Mouse (Mus musculus) splenic B cell, adult 2 months (primary cell): ENCODE data around the gene Ccl5.
"Not testable (repeated sequence)": the region's sequence is repeated elsewhere in the genome, so short reads cannot be mapped to it uniquely, and the experiment has no call there.

Experiments
- DNase-seq: peaks from one replicate; pipeline ENCODE4 v3.0.0-alpha.2; 2011; ENCODE audit warnings: low read depth, low spot score
- H3K27me3 ChIP-seq: 2 replicates; pipeline ENCODE4 v1.6.1; 2012; ENCODE audit warnings: mild to moderate bottlenecking, low read length, moderate library complexity, mixed read lengths; ENCODE audit not compliant: control insufficient read depth, poor library complexity, insufficient read depth, severe bottlenecking
- H3K36me3 ChIP-seq: 2 replicates; pipeline ENCODE4 v1.6.1; 2012; ENCODE audit warnings: mild to moderate bottlenecking, low read length, moderate library complexity, mixed read lengths; ENCODE audit not compliant: control insufficient read depth, poor library complexity, insufficient read depth, severe bottlenecking

The Ccl5 gene

GRCm38 (mm10) chr11:83557074-83557473 lies 26.8 kb upstream of the Ccl5 start:
- DNase-seq = peak; percentile 31
- no peaks in the 10 kb centered on the region for H3K36me3 ChIP-seq
- no peaks in the 10 kb centered on the region for H3K27me3 ChIP-seq

- peak; percentile 77 for DNase-seq
- no peaks in the 10 kb centered on the region for H3K36me3 ChIP-seq
- H3K27me3 ChIP-seq = no peaks in the 10 kb centered on the region
Observed at GRCm38 (mm10) chr11:83556085-83556781, 25.9 kb upstream of the Ccl5 start.

GRCm38 (mm10) chr11:83551668-83552067 lies 21.4 kb upstream of the Ccl5 start:
- no peak for DNase-seq
- no peaks in the 10 kb centered on the region for H3K27me3 ChIP-seq

GRCm38 (mm10) chr11:83551037-83551436 lies 20.7 kb upstream of the Ccl5 start:
- DNase-seq, H3K27me3 ChIP-seq, H3K36me3 ChIP-seq: not testable (repeated sequence)

More at GRCm38 (mm10) chr11:83551668-83552067, 21.4 kb upstream of the Ccl5 start:
- no peaks in the 10 kb centered on the region for H3K36me3 ChIP-seq

GRCm38 (mm10) chr11:83550186-83550632 lies 19.9 kb upstream of the Ccl5 start:
- H3K36me3 ChIP-seq = no peaks in the 10 kb centered on the region
- DNase-seq = peak; percentile 38
- H3K27me3 ChIP-seq = no peaks in the 10 kb centered on the region

GRCm38 (mm10) chr11:83544214-83544613 lies 13.9 kb upstream of the Ccl5 start:
- Histone ChIP-seq H3K27me3 (no peaks in the 10 kb centered on the region), H3K36me3 (no peaks in the 10 kb centered on the region)
- no peak for DNase-seq

- no peak for DNase-seq
- Histone ChIP-seq H3K36me3 (no peaks in the 10 kb centered on the region), H3K27me3 (no peaks in the 10 kb centered on the region)
Observed at GRCm38 (mm10) chr11:83541415-83541814, 11.1 kb upstream of the Ccl5 start.

- no peak for DNase-seq
- no peaks in the 10 kb centered on the region for H3K36me3 ChIP-seq
- H3K27me3 ChIP-seq = no peaks in the 10 kb centered on the region
Observed at GRCm38 (mm10) chr11:83540931-83541330, 10.6 kb upstream of the Ccl5 start.

- Histone ChIP-seq H3K27me3 (no peaks in the 10 kb centered on the region), H3K36me3 (no peaks in the 10 kb centered on the region)
- DNase-seq = no peak
Observed at GRCm38 (mm10) chr11:83538705-83539314, 8.5 kb upstream of the Ccl5 start.

GRCm38 (mm10) chr11:83536831-83537230 lies 6.5 kb upstream of the Ccl5 start:
- DNase-seq = no peak
- no peaks in the 10 kb centered on the region for H3K27me3 ChIP-seq
- no peaks in the 10 kb centered on the region for H3K36me3 ChIP-seq

GRCm38 (mm10) chr11:83534609-83535423 lies 4.5 kb upstream of the Ccl5 start:
- H3K27me3 ChIP-seq = no peaks in the 10 kb centered on the region
- DNase-seq = no peak
- H3K36me3 ChIP-seq = no peaks in the 10 kb centered on the region

GRCm38 (mm10) chr11:83534143-83534542 lies 3.8 kb upstream of the Ccl5 start:
- no peak for DNase-seq
- Histone ChIP-seq H3K27me3 (no peaks in the 10 kb centered on the region), H3K36me3 (no peaks in the 10 kb centered on the region)

GRCm38 (mm10) chr11:83533192-83533591 lies 2.9 kb upstream of the Ccl5 start:
- no peaks in the 10 kb centered on the region for H3K36me3 ChIP-seq
- peak; percentile 20 for DNase-seq
- no peaks in the 10 kb centered on the region for H3K27me3 ChIP-seq

GRCm38 (mm10) chr11:83529024-83529423 lies 1.3 kb downstream of the Ccl5 start:
- no peaks in the 10 kb centered on the region for H3K27me3 ChIP-seq
- no peak for DNase-seq
- no peaks in the 10 kb centered on the region for H3K36me3 ChIP-seq

GRCm38 (mm10) chr11:83522075-83522474 lies 8.2 kb downstream of the Ccl5 start, which contains the start of gene Heatr9:
Gene Heatr9, minus strand, starts transcription at chr11:83522175.
- no peaks in the 10 kb centered on the region for H3K36me3 ChIP-seq
- no peaks in the 10 kb centered on the region for H3K27me3 ChIP-seq
- DNase-seq = no peak
